Mouse (Mus musculus): ENCODE measurements at regions not wholly inside any gene's neighbourhood (a gene's known extent, or its start where the extent isn't known, plus 50 kb on each side); places are given as distances from the start of the nearest gene placed in this dataset.
A peak's percentile ranks its signal among the peaks of the same experiment; 100 is the strongest.

DNA sequence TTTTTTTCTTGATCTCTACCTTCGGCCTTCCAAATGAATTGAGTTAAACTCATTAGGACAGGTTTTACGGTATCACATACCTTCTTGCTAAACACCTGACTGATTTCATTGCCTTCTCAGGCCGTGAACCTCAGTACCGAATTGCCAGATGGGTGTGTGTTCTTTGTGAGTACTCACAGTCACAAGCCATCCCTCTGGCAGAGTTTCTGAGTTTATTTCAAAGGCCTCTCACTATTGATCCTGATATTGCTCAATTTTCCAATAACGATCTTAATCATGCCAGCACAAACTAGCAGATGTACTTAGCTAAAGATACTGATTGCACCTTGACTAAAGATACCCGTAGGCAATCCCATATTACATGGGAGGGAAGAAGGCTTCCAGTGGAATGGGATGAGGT lies 178.4 kb upstream of the Egln3 start:
- ATAC-seq = no peak

DNA sequence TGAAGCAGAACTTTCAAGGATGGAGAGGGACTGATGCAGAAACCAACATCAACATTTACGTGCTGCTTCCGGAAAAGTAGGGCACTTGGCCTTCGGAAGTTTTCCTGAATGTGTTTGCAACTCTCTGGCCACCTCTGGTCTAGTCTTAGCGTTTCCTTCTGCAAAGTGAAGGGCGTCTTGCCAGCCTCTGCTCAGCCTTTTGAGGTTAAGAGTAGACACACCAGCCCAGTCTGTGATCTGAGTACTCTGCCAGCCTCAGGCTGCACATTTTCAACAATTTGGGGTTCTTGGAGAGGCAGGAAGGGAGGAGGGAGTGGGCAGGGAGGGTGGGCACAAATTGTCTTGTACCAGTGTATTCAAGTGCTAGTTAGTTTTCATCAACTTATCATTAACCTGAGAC lies 176.7 kb upstream of the Egln3 start:
- no peak for ATAC-seq

DNA sequence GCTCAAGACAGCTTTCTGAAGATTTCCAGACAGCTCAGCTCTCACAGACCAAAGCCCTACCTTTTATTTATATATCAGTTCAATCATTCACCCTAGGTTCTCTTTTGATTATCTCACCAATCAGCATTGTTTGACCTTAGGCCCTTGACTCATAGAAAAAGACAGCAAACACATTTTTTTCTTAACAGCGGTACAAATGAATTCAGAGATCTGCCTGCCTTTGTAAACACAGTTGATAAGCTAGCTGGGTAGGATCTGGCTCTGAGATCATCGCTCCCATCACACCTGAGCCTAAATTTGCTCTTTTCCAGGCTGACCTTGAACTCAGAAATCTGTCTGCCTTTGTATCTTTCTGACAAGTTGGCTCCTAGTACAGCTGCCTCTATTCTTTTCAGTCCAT lies 174.9 kb upstream of the Egln3 start:
- ATAC-seq = no peak

DNA sequence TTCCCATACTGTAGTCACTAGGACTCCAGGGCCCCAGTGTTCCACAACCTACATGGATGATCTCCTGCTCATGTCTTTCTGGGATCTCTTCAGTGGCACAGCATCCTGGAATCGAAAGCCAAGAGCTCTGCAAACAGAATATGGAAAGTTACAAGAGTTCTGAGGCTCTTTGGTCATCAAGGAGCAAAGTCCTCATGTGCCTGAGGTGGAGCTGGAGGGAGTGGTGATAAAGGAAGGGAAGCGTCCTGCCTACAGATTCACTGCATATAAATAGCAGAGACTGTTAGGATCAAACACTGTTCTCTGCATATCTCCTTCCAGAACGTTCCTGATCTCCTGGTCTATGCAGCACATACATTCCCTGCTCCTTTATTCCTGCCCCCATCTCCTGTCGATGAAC lies 170.4 kb upstream of the Egln3 start:
- ATAC-seq = no peak

DNA sequence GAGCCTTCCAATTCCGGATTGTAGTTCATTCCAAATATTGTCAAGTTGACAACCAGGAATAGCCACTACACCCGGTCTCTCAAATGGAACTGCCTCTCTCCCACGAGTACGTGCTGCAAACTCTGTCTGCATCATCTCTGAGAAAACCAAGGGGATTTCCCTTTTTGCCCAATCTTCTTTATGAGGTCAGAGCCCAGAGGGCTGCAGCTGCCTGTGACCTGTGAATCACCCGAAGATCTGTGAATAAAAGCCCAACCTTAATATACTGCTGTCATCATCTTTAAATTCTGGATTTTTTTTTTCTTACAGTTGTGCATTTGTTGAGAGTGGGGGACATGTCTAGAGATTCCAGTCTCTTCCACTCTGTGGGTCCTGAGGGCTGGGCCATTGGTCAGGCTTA lies 165.6 kb upstream of the Egln3 start:
- ATAC-seq = peak; percentile 99

DNA sequence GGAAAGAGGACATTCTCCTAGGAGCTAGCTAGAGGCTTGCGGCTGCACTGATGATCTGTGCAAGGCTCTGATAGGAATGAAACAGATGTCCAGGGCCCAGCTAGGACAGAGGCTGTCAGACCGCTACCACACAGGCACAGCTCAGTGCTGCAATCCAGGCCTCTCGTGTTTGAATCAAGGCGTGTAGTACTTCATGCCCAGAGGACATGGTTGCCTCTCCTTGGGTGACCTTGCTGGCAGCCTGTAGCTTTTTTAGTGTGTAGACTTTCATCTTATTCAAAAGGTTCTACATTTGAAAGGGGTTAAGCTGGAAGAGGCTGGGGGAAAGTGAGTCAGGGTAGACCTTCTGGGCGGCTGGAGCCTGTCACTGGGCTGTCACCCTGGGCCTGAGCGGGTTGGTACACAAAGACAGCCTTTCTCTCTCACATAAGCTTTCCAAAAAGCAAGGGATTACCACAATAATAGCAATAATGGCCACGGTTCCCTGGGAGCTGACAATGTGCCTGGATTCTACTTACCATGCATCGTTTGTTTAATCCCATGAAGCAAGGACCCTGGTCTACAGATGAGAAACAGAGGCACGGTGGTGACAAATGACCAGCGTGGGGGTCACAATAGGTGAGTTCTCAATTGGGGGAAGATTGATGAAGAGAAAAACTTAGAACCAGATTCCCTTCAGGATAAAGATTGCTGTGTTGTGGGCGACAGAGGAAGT lies 160.9 kb upstream of the Egln3 start:
- ATAC-seq = no peak

DNA sequence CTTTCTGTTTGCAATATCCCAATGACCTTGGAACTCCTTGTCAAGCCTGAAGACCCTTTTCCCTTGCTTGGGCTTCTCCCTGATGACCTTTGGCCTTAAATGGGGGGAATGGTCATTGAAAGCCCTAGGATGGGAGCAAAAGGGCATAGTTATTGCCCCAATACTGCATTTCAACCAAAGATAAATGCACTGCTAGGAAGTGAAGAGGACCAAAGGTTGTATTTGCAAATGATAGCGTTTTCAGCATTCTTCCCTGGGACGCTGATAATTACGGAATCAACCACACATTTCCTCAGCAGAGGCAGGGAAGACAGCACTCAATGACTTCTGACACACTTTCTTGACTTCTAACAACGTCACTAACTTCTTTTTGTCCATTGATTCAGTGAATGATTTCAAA lies 158.1 kb upstream of the Egln3 start:
- no peak for ATAC-seq

DNA sequence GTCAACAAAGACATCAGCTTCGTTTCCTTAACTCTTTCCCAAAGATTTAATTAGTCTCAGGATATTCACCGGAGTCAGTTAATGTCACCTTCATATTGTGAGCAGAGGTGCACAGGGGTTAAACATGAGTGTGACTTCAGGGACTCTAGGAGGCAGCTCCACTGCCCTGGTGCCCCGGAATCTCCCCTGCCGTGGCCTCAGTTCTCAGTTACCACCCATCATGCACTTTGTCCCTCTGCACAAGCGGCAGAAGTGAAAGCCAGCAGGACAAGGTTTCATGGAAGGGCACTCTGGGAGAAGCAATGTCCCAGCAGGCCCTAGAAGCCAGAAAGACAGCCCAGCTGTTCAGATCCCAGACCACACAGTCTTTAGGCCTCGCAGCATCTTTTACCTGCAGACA lies 150.5 kb upstream of the Egln3 start:
- no peak for ATAC-seq

DNA sequence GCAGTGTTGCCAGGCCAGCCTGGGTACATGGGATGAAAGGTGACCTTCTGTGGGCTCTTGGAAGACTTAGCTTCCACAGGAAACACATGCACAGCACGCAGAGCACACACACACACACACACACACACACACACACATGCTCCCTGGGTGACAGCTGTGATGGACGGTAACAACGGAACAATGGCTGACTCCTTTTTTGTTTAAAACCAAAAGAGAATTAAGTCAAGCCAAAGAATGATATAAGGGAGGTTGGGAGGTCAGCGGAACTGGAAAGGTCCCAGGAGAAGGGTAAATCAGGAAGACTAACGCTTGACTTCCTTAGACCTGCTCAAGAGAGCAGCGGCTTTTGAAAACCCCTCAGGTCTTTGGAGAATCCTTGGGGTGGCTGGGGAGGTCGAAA lies 150.0 kb upstream of the Egln3 start:
- ATAC-seq = no peak

DNA sequence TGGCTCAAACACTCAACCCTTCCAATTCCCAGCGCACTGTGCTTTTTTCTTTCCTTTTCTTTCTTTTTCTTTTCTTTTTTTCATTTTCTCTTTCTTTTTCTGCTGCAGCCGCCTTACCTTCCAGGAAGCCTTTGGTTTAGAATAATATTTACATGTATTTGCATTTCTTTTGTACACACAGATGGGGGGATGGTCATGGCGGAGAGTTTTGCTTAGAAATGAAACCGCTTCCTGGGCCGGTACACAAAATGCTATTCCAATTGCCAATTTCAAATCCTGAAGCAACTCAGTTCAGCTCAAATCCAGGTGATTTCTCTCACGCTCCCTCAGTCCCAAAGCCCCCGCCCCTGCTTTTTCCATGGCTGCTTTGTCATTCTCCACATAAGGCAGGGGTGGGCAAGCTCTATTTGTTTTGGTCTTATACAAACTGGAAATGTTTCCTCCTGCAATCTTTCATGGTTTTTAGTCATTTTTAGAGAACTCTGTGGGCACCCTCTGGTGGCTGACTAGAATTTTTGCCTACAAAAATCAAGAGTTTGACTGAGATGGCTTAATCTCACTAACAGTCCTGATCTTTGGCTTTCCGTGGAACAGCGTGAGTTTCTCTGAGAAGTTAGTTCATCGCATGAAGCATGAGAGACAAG lies 149.4 kb upstream of the Egln3 start:
- ATAC-seq = peak; percentile 80

DNA sequence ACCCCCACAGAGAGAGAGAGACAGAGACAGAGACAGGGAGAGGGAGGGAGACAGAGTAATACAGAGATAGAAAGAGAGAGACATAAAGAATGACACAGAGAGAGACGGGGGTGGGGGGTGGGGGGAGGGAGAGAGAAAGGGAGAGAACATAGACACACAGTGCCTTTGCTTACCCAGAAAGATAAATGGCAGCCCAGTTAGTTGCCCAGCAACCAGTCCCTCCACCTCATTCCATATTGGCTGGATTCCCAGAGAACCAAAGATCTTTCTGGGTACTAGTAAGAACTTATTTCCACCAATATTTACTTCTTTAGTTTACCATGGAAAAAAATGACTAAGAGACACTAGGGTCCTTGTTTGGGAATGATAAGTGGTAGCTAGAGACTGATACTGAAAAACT lies 146.6 kb upstream of the Egln3 start:
- ATAC-seq = no peak

DNA sequence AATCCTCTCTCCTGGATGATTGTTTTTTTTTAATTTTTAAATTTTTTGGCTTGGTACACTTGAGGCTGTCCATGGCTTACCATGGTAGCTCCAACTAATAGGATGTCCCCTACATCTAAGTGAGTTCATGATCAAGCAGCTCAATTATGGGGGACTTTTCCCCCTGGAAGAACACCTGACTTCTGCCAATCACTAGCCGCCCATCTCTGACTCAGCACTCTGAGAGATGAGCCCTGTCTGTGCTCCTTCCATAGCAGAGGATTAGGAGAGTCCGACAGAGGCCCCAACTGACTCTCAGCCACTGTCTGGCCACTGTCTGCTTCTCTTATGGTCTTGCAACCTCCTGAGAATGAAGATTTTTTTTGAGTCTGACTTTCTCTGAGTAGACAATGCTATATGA lies 145.7 kb upstream of the Egln3 start:
- no peak for ATAC-seq

DNA sequence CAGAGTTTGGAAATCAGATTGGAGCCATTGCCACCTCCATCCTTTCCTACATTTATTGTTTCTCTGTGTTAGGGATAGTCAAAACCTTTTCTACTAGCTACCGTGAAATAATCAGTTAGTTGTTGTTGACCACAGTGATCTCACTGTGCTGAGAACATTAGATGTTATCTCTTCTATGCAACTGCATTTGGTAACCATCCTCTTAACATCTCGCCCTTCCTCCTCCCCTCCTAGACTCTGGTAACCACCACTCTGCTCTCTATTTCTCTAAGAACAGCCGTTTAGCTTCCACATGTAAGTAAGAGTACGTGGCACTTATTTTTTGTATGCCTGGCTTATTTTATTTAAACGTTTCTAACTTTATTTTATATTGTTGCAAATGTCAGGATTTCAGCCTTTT lies 139.8 kb upstream of the Egln3 start:
- ATAC-seq = peak; percentile 88

DNA sequence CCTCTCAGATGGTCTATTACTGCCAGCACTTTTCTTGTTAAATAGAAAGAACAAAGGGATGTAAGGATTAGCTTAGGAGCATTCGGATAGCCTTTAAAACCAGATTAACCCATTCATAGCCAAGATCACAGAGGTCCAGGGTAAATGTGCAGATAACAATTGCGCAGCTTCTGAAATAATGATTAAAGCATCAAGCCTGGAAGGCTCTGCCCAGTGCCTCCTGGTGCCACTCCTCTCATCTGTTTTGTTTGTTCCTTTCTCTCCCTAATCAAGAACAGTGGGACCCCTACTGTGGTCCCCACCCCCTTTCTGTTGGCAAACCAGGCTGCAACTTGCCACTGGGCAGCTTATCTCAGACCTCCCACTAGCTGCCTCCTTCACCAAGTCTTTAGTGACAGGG lies 131.8 kb upstream of the Egln3 start:
- ATAC-seq = no peak

DNA sequence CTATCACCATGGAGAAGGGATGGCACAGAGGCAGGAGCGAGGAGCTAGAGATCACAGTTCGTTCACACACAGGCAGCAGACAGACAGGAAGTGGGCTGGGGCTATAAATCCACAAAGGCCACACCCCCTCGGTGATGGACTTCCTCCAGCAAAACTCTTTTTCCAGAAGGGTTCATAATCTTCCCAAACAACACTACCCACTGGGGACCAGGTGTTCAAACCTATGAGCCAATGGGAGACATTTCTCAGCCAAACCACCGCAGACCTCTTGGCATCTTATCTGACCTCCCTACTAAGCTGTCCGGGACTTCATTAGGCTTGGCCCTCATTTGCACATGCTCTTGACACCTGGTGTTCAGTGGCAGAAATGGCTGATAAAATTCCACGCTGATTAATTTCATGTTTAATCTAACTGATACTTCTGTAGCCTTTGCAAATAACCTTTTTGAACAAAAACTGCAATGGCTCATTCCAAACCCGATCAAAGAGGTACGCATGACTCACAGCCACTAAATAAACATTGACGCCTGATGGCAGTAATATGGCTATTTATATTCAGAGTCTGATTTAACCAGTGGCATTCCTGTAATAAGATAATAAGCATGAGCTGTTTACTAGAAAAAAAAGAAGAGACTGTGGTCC lies 131.0 kb upstream of the Egln3 start:
- peak; percentile 56 for ATAC-seq

DNA sequence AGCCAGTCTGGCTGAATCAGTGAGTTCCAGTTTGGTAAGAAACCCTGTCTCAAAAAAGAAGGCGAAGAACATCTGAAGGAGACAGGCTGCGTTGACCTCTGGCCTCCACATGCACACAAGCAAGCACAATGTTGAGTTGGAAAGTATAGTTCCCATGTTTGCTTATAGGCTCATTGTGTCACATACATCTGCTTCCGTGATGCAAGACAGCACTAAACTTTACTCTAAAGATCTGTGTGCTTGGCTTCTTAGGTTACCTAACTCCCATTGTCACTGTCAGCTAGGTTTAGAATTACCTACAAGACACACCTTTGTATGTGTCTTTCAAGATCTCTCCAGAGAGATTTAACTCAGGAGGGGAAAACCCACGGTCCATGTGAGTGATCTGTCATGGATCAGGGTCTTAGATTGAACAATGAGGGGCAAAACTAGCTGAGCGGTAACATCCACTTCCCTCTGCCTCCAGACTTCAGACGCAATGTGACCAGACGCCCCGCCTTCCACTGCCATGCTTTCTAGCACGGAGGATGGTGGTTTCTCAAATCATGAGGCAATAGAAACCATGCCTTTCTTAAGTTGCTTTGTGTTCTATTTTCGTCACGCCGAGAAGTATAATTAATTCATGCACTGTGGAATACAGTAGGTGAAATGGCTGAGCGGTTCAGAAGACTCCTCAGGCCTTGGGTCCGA lies 130.1 kb upstream of the Egln3 start:
- no peak for ATAC-seq

DNA sequence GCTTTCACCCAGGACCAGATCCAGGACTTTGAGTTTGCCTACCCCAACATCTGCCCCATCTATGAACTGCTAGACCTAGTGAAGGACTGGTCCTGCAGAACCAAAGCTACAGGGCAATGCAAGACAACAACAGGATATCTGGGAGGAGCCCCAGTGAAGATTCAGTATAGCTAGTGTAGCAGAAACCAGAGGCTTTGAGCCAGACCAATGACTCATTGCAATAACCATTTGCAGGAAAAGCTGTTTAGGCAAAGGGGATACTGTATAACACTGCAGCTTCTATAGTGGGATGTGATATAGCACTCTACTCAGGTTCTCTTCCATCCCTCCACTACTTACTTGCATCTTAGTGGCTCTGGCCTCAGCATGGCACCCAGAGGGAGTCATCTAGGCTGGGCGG lies 123.8 kb upstream of the Egln3 start:
- ATAC-seq = no peak

DNA sequence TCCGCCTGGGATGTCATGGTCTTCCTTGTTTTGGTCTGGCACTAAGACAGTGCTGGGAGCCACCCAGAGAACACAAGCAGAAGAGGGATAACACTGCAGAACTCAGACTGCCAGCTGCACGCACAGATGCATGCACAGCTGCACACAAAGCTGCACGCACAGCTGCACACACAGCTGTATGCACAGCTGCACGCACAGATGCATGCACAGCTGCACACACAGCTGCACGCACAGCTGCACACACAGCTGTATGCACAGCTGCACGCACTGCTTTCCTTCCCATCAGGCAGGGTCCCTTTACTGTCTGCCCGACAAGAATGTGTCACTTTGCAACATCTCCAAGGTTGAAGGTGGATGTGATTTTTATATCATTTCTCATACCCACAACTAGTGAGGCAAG lies 122.9 kb upstream of the Egln3 start:
- ATAC-seq = no peak

DNA sequence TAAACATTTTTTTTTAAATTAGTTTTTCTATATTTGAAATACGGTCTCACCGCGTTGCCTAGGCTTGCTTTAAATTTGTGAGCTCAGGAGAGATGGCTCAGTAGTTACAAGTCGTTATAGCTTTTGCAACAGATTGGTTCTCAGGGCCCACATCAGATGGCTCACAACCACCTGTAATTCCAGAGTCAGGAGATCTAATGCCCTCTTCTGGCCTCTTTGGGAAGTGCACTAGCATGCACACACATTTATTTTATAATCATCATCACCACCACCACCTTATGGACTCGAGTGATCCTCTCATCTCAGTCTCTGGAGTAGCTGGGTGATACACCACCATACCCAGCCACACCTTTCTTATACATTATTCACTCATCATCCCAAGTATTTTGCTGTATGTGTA lies 116.9 kb upstream of the Egln3 start:
- ATAC-seq = no peak

DNA sequence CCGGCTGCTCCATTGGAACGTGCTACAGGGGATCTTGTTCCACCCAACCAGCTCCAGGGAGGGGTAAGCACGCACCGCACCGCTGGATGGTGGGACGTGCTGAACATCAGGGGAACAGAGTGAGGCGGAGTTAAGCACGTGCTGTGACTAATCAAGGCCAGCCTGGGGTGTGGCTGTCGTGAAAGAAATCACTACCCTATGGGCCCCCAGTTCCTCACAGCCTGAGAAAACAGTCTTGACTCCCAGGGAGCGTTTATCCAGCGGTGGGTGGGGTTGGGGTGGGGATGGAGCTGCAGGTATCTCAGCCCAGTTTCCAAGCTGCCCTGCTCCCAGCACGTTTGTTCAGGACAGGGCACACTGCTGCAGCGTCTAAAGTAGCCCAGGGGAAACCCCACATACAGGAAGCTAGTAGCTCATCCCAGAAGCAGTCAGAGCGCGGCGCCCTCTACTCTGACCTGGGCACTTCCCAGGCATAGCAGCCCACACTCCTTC lies 113.4 kb upstream of the Egln3 start:
- ATAC-seq = peak; percentile 65

DNA sequence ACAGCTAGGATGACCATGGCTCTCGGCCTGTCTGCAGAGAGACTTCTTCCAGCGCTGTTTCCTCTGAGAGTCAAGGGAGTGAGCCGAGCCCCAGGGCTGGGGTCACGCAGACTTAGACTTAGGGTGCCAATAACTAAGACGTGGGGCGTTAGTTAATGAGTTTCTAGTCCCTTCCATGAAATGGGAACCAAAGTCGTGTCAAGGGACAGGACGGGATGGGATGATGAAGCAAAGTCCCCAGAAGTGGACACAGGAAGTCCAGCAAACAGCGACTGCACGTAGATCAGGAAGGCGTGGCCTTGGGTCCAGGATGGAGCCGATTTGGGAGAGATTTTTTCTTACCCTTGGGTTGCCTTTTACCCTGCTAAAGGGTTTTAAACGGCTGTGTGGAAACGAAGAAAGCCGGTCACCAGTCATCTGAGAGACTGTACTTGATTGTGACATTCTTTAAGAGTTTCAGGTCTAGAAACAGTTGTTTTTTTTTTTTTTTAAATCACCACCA lies 112.5 kb upstream of the Egln3 start:
- no peak for ATAC-seq

DNA sequence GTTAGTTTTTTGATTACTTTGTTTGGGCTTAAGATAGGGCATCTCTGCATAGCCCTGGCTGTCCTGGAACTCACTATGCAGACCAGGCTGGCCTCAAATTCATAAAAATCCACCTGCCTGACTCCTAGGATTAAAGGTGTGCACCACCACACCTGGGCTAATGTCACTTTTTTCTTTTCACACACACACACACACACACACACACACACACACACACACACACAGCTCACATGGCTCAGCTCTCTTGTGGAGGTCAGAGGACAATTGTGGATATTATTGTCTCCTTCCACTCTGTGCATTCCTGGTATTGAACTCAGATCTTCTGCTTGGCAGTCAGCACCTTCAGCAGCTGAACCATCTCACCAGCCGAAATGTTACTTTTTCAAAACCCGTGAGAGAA lies 110.5 kb upstream of the Egln3 start:
- no peak for ATAC-seq

DNA sequence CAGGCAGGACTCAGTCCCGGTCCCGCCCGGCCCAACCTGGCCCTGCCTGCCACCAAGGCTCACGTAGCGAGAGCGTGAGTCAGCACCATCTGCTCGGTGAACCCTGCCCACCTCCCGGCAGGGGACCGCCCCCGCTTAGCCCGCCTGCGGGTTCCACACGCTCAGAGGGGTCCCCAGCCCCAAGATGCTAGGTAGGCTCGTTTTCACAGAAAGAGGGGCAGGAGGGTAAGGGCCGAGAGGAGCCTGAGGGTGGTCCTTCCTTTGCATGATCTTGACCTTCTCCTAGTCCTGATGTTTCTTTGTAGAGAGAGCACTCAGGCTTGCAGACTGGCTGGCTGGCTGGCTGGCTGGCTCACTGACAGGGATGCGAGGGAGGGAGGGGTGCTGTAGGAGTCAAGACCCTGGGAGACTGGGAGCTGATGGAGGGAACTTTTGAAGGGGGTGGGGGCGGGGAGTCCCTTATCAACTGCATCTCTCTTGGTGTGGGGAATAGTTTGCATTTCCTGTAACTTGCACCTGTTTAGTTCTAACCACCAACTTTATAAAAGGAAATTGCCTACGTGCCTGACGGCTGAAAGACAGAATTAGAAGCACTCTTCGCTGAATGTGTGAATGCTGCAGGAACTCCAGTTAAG lies 109.7 kb upstream of the Egln3 start:
- peak; percentile 77 for ATAC-seq
